Mouse (Mus musculus) embryonic facial prominence, embryonic 12.5 days (tissue): ENCODE results near the gene Rfc1. TPM values are rescaled to one million over a fixed set of nuclear protein-coding genes. Genes with fewer than 3 reads are reported as not detected.

ENCODE experiments used
- ATAC-seq: fragments of 200-750 bp; cut with Nextera tagmentation; 2 replicates; pipeline ENCODE4 v1.8.0; 2017; ENCODE audit not compliant: insufficient number of reproducible peaks, insufficient read depth, low FRiP score, low TSS enrichment
- H3K27ac ChIP-seq: fragments of 300-500 bp; sonication (generic); 2 replicates; pipeline ENCODE4 v1.5.1; 2016; ENCODE audit warnings: mild to moderate bottlenecking
- H3K27me3 ChIP-seq: fragments of 300-500 bp; sonication (generic); 2 replicates; pipeline ENCODE4 v1.6.1; 2016; ENCODE audit warnings: mild to moderate bottlenecking, moderate library complexity
- H3K36me3 ChIP-seq: fragments of 300-500 bp; sonication (generic); 2 replicates; pipeline ENCODE4 v1.6.1; 2016; ENCODE audit warnings: mild to moderate bottlenecking
- H3K4me1 ChIP-seq: fragments of 300-500 bp; sonication (generic); 2 replicates; pipeline ENCODE4 v1.6.1; 2016
- H3K4me2 ChIP-seq: fragments of 300-500 bp; sonication (generic); replicated peaks from 2 replicates; pipeline ENCODE4 v1.6.1; 2016; ENCODE audit warnings: mild to moderate bottlenecking, moderate library complexity
- H3K4me3 ChIP-seq: fragments of 300-500 bp; sonication (generic); 2 replicates; pipeline ENCODE4 v1.5.1; 2016; ENCODE audit warnings: mild to moderate bottlenecking
- H3K9ac ChIP-seq: fragments of 300-500 bp; sonication (generic); 2 replicates; pipeline ENCODE4 v1.6.1; 2016; ENCODE audit warnings: mild to moderate bottlenecking, moderate library complexity
- H3K9me3 ChIP-seq: fragments of 300-500 bp; sonication (generic); 2 replicates; pipeline ENCODE4 v1.6.1; 2016; ENCODE audit warnings: mild to moderate bottlenecking, moderate library complexity
- WGBS: fragments of 180-500 bp; shearing (Covaris S2); methylation state at CpG from one replicate; pipeline ENCODE4 v1.1.7; 2016; 5-methylcytosine and 5-hydroxymethylcytosine counted together
- polyA plus RNA-seq: library from polyadenylated mRNA; unstranded; fragments of >200 nt; fragmentation: Nextera tagmentation; extraction: Ambion mirVana; gene quantifications from 2 replicates; pipeline ENCODE4 v1.2.1, GENCODE M21; 2016

The Rfc1 gene
- 104 and 113 TPM in 2 replicates for polyA plus RNA-seq

DNA sequence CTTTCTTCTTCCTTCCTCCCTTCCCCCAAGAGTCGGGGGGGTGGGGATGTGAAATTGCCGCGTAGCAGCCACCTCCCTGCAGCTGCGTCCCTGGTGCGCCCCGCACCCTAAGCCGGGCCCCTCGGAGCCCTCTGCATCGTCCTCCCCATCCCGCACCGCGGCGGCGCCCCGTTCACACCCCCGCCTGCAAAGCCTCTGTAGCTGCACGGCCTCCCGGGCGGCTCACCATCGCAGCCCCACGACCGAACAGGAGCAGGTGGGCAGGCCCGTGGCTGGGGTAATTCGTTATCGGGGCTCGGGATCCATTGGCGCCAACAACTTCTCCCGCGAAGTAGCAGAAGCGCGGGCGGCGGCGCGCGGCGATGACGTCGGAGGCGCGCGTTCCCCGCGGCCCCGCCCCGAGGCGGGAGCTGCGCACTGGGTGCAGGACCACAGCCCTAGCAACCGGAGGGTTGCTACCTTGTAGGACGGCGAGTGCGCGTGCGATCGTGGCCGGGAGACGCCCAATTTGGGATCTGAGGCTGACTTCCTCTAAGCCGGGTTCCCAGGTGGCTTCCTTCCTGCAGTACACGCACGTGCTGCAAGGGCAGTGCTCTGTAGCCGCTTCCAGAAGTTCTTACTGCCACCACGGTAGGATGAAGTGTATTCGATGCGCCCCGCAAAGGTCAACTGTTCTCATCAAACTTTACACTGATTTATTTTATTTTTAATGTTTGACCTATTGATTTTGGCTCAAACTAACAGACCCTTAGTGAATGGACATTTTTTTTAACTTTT, at the start of gene Rfc1:
TSS of gene Rfc1 (minus strand) at position 373 of the 777 bp plus-strand sequence.
- Histone ChIP-seq H3K4me1 (peaks cover 6% of the 10 kb centered on the region), H3K27ac (peak within 1 kb of the TSS; percentile 84), H3K9me3 (no peaks in the 10 kb centered on the region), H3K9ac (peak within 1 kb of the TSS; percentile 88), H3K4me3 (peak within 1 kb of the TSS; percentile 92), H3K27me3 (no peaks in the 10 kb centered on the region), H3K4me2 (peak within 1 kb of the TSS; percentile 59), H3K36me3 (peaks cover 9% of the 10 kb centered on the region; the same call in 1 of the 2 replicates)
- ATAC-seq: peak; percentile 96
- under 1% methylated on average over 65 of the region's 65 CpGs for WGBS

DNA sequence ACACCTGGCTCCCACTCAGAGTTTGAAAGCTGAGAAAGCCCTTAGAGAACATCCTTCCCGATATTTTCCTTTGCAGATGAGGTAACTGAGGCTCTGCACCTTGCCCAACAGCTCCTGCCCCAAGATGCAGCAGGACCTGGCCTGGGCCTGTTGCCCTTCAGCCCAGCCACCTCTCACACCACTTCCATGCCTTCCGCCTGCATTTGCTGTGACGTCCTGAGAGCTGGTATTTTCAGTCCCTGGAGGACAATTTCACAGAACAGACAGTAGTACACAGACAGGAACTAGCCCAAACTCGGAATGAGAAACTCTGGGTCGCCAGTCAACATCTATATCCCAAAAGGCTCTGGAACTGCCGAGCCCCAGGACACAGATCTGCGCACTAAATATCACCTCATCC, 39.3 kb upstream of the Rfc1 start:
- H3K4me3 ChIP-seq: no peak overlapping the region
- H3K4me1 ChIP-seq: no peaks in the 10 kb centered on the region
- H3K4me2 ChIP-seq: no peak overlapping the region
- 81% methylated on average over 7 of the region's 7 CpGs for WGBS
- no peak overlapping the region for H3K27ac ChIP-seq
- no peak for ATAC-seq
- no peak overlapping the region for H3K9ac ChIP-seq
- no peaks in the 10 kb centered on the region for H3K9me3 ChIP-seq
- H3K36me3 ChIP-seq: no peaks in the 10 kb centered on the region
- H3K27me3 ChIP-seq: no peaks in the 10 kb centered on the region

DNA sequence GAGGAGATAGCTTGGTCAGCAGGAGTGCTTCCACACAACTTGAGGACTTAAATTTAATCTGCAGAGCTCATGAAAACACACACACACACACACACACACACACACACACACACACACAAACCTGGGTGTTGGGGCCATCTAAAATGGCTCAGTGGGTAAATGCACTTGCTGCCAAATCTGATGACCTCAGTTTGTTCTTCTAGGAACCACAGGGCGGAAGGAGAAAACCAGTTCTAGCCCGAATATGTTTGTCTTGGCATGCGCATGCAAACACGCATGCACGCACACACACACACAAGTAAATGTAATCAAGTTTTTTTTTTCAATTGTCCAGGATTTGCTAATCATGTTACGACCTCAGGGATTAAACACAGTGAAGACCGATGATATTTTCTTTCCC, 36.1 kb upstream of the Rfc1 start:
- no peaks in the 10 kb centered on the region for H3K27me3 ChIP-seq
- ATAC-seq: no peak
- no peaks in the 10 kb centered on the region for H3K9me3 ChIP-seq
- no peak overlapping the region for H3K27ac ChIP-seq
- H3K4me1 ChIP-seq: no peaks in the 10 kb centered on the region
- H3K4me3 ChIP-seq: no peak overlapping the region
- H3K36me3 ChIP-seq: no peaks in the 10 kb centered on the region
- 96% methylated on average over 7 of the region's 7 CpGs for WGBS
- no peak overlapping the region for H3K9ac ChIP-seq
- H3K4me2 ChIP-seq: no peak overlapping the region

DNA sequence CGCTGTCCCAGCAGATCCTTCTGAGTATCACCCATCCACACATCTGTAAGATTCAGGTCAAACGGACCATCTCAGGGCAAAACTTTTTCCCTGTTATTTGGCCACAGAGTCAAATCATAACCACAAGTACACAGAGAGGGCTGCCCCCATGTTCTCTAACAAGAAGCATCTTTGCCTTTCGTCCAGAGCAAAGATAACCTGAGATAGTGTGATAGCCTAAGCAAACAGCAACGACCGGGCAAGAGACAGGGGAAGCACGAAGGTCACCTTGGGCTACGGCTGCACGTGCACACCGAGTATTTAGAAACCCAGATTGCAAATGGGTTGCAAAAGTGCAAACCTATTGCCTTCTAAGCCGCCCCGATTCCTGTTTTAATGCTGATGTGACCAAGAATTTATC, 32.4 kb upstream of the Rfc1 start:
- no peaks in the 10 kb centered on the region for H3K4me1 ChIP-seq
- no peaks in the 10 kb centered on the region for H3K36me3 ChIP-seq
- 89% methylated on average over 11 of the region's 11 CpGs for WGBS
- H3K9ac ChIP-seq: no peak overlapping the region
- no peak overlapping the region for H3K27ac ChIP-seq
- ATAC-seq: no peak
- H3K9me3 ChIP-seq: no peaks in the 10 kb centered on the region
- no peaks in the 10 kb centered on the region for H3K27me3 ChIP-seq
- no peak overlapping the region for H3K4me3 ChIP-seq
- H3K4me2 ChIP-seq: no peak overlapping the region

DNA sequence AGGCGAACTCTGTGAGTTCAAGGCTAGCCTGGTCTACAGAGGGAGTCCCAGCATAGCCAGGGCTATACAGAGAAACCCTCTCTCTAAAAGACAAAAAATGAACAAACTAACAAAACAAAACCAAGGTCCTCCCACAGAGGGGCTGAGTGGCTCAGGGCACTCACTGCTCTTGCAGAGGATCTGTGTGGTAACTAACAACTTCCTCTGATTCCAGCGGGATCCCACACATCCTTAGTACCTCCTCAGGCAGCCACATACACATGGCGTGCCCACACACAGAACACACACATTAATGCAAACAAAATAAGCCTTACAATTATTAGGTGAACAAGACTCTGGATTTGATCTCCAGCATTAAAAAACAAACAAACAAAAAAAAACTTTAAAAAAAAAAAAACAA, 22.3 kb upstream of the Rfc1 start:
- H3K4me1 ChIP-seq: no peaks in the 10 kb centered on the region
- no peaks in the 10 kb centered on the region for H3K36me3 ChIP-seq
- 83% methylated on average over 3 of the region's 3 CpGs for WGBS
- no peaks in the 10 kb centered on the region for H3K9me3 ChIP-seq
- ATAC-seq: no peak
- H3K4me2 ChIP-seq: no peak overlapping the region
- no peak overlapping the region for H3K27ac ChIP-seq
- H3K9ac ChIP-seq: no peak overlapping the region
- no peak overlapping the region for H3K4me3 ChIP-seq
- no peaks in the 10 kb centered on the region for H3K27me3 ChIP-seq

DNA sequence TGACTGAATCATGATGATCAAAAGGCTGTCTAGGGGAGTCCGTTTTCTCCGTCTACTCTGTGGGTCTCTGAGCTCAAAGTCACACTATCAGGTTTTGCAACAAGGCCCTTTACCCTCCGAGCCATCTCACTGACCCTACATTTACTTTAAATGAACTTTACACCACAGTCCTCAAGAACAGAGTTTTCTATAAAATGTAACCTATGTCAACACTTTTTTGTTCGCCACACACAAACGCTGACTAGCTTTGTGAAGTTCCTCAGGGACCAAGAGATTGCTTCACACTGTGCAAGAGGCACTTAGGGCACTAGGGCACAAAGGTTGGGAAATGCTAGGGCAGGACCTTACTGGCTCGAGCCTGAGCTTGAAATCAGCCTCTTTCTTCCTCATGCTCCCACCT, 21.4 kb upstream of the Rfc1 start:
- Histone ChIP-seq H3K4me3 (no peak overlapping the region), H3K27ac (no peak overlapping the region), H3K36me3 (no peaks in the 10 kb centered on the region), H3K4me1 (no peaks in the 10 kb centered on the region), H3K9ac (no peak overlapping the region), H3K4me2 (no peak overlapping the region), H3K9me3 (no peaks in the 10 kb centered on the region), H3K27me3 (no peaks in the 10 kb centered on the region)
- ATAC-seq: no peak
- WGBS: 85% methylated on average over 6 of the region's 6 CpGs

DNA sequence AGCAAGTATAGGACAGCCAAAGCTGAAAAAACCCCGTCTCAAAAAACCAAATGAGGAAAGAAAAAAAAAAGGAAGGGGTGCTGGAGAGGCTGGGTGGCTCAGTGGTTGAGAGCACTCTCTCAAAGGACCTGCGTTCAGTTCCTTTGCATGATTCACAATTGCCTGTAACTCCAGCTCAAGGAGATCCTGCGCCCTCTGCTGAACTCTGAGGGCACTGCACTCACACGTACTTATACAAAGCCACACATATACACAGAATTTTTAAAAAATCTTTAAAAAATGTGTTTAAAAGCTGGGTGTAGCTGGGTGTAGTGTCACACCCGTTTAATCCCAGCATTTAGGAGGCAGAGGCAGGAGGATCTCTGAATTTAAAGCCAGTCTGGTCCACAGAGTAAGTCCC, 19.5 kb upstream of the Rfc1 start:
- ATAC-seq: no peak
- H3K9ac ChIP-seq: no peak overlapping the region
- WGBS: 76% methylated on average over 5 of the region's 5 CpGs

DNA sequence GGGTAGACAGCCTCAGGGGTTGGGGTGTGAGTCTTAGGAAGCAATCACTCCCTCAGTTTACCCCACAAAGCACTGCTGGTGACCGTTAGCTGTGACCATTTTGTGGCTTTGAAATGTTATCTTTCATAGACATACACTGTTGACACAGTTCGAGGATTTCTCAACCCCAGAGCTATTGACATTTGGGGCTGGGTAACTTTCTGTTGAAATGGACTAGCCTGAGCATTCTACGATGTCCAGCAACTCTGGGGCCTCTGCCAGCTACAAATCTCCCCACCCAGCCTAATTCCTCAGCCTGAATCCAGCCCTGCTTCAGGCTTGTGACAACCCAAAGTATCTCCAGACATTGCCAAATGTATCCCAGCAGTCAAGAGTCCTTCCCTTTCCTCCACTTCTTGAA, 18.6 kb upstream of the Rfc1 start:
- WGBS: 85% methylated on average over 3 of the region's 3 CpGs

More for the DNA sequence above, 19.5 kb upstream of the Rfc1 start:
- Histone ChIP-seq H3K27me3 (no peaks in the 10 kb centered on the region), H3K36me3 (no peaks in the 10 kb centered on the region), H3K4me2 (no peak overlapping the region), H3K4me1 (no peaks in the 10 kb centered on the region), H3K4me3 (no peak overlapping the region), H3K9me3 (no peaks in the 10 kb centered on the region), H3K27ac (no peak overlapping the region)

DNA sequence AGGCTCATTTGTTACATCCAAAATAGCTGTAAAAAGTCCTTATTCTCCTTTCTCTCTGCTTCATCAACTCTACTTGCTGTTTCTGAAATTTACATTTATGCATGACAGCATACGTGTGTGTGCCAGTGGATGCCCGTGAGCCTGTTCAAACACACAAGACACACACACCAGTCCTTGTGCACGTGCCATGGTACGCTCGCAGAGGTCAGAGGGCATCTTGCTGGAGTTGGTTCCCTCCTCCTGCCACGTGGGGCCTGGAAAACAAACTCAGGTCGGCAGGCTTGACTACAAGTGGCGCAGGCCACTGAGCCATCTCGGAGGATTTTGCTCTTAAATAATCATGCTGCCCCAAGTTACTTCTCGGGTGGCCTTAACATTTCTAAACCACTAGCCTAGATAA, 15.0 kb upstream of the Rfc1 start:
- Histone ChIP-seq H3K4me2 (no peak overlapping the region), H3K4me3 (no peak overlapping the region), H3K4me1 (0 out of 2 replicates have a peak, but pooled peaks cover 5% of the 10 kb centered on the region), H3K27me3 (no peaks in the 10 kb centered on the region), H3K27ac (no peak overlapping the region), H3K9ac (no peak overlapping the region), H3K9me3 (no peaks in the 10 kb centered on the region), H3K36me3 (no peaks in the 10 kb centered on the region)
- ATAC-seq: no peak
- WGBS: 61% methylated on average over 10 of the region's 10 CpGs

More for the DNA sequence above, 18.6 kb upstream of the Rfc1 start:
- ATAC-seq: no peak
- H3K27me3 ChIP-seq: no peaks in the 10 kb centered on the region
- no peaks in the 10 kb centered on the region for H3K36me3 ChIP-seq
- H3K4me1 ChIP-seq: no peaks in the 10 kb centered on the region
- H3K4me2 ChIP-seq: no peak overlapping the region
- H3K4me3 ChIP-seq: no peak overlapping the region
- no peaks in the 10 kb centered on the region for H3K9me3 ChIP-seq
- no peak overlapping the region for H3K9ac ChIP-seq
- no peak overlapping the region for H3K27ac ChIP-seq

DNA sequence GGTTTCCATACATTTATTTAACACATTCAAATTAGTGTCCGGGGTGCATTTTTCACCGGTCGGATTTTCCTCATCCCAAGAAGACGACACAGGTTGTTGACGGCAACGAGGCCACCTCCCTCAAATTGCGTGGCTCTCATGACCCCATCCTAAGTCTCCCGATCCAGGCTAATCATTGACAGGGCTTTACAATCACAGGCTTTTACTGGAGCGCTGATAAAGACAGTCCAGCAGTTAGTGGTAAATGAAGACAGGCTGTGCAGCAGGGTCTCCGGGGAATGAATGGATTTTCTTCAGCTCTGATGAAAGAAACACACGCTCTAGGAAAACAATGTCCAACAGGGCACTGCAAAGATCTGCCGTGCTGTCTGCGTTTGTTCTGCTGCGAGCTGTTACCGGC, 12.7 kb upstream of the Rfc1 start, which contains the start of gene Klb:
TSS of gene Klb (plus strand) at position 147 of the 400 bp plus-strand sequence.
- WGBS: 28% methylated on average over 15 of the region's 15 CpGs
- no peak for ATAC-seq
- no peaks in the 10 kb centered on the region for H3K36me3 ChIP-seq
- H3K9ac ChIP-seq: no peak within 1 kb of the TSS
- peak within 1 kb of the TSS; percentile 45 for H3K4me2 ChIP-seq
- no peak within 1 kb of the TSS for H3K27ac ChIP-seq
- no peaks in the 10 kb centered on the region for H3K9me3 ChIP-seq
- no peaks in the 10 kb centered on the region for H3K27me3 ChIP-seq
- H3K4me3 ChIP-seq: peak within 1 kb of the TSS; percentile 16
- 0 out of 2 replicates have a peak, but pooled peaks cover 5% of the 10 kb centered on the region for H3K4me1 ChIP-seq

DNA sequence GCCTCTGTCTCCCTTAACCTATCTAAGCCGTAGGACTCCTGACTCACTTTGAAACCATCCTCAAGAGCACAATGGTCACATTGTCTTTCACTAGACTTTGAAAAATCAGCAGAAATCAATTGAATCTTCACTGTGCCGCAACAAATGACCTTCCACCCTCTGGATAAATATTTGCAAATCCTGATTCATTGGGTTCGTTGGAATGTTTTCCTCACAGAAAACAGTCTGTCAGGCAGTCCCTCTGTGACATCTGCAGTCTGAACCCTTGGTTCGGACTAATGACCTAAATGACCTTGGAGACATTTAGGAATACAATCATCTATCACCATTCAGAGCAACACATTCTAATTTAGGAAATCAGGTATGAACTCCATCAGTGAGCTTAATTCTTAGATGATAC, 4.7 kb upstream of the Rfc1 start:
- H3K27ac ChIP-seq: no peak overlapping the region
- H3K27me3 ChIP-seq: no peaks in the 10 kb centered on the region
- H3K9ac ChIP-seq: no peak overlapping the region
- no peaks in the 10 kb centered on the region for H3K36me3 ChIP-seq
- ATAC-seq: no peak
- H3K4me3 ChIP-seq: no peak overlapping the region
- no peak overlapping the region for H3K4me2 ChIP-seq
- 29% methylated on average over 4 of the region's 4 CpGs for WGBS
- no peaks in the 10 kb centered on the region for H3K4me1 ChIP-seq
- no peaks in the 10 kb centered on the region for H3K9me3 ChIP-seq

DNA sequence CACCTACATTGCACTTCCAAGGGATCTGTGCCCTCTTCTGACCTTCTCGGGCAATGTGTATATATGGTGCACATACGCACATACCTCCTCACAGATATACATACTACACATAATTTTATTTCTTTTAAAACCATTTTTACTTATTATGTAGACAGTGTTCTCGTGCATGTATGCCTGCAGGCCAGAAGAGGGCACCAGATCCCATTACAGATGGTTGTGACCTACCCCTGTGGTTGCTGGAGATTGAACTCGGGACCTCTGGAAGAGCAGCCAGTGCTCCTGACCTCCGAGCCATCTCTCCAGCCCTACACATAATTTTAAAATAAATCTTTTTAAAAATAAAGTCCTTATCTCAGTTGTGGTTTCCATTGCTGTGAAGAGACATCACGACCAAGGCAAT, 2.9 kb upstream of the Rfc1 start:
- Histone ChIP-seq H3K36me3 (no peaks in the 10 kb centered on the region), H3K4me3 (no peak overlapping the region), H3K9ac (no peak overlapping the region), H3K27me3 (no peaks in the 10 kb centered on the region), H3K9me3 (no peaks in the 10 kb centered on the region), H3K27ac (no peak overlapping the region), H3K4me2 (no peak overlapping the region), H3K4me1 (peaks cover 6% of the 10 kb centered on the region)
- 77% methylated on average over 6 of the region's 6 CpGs for WGBS
- ATAC-seq: no peak
